ENCODE assay signal across 13 mouse cellular contexts in genomic region chr8:108935834-108936694, GRCm38 (mm10).
DNase-seq lines count a peak whose midpoint lies in the region; ATAC-seq and TF ChIP-seq lines count a peak whose summit lies in the region.
"Had no signal": no experiment of that assay in that cellular context is flagged by ENCODE, and none has a peak within 500 bp of the region (broad histone marks: within the 10 kb centered on the region; RNA-seq: fewer than 3 reads in every experiment).

No protein-coding gene starts in this region.

- H3K4me3 ChIP-seq in heart, embryonic 16.5 days (ENCODE audit: low read length), result no peak overlapping the region
- H3K4me3 ChIP-seq in neural tube, embryonic 13.5 days, result no peak overlapping the region
- H3K4me3 ChIP-seq in neural tube, embryonic 15.5 days (replicated peaks), result no peak overlapping the region
- H3K4me3 ChIP-seq in intestine, postnatal 0 days (ENCODE audit: low read depth, low read length), result no peak overlapping the region
- H3K4me3 ChIP-seq: liver, embryonic 15.5 days had no signal

- H3K4me2 ChIP-seq in heart, embryonic 16.5 days (ENCODE audit: low read depth, low read length), result no peak overlapping the region
- no peak overlapping the region for H3K4me2 ChIP-seq in neural tube, embryonic 13.5 days
- H3K4me2 ChIP-seq in neural tube, embryonic 15.5 days, result no peak overlapping the region
- H3K4me2 ChIP-seq in intestine, postnatal 0 days (replicated peaks; ENCODE audit: low read depth), result no peak overlapping the region
- H3K4me2 ChIP-seq: liver, embryonic 15.5 days had no signal

- intact Hi-C loops in heart, postnatal 25 days (cut with DNase I), result no loop called here

- ATAC-seq in heart, embryonic 16.5 days (replicated peaks; ENCODE audit: extremely low read depth, insufficient read depth, low FRiP score), result no peak
- ATAC-seq in neural tube, embryonic 13.5 days (ENCODE audit: low read depth), result no peak
- no peak for ATAC-seq in neural tube, embryonic 15.5 days (ENCODE audit: low FRiP score)
- peak; percentile 80 for ATAC-seq in intestine, postnatal 0 days

- H3K9ac ChIP-seq in heart, embryonic 16.5 days (ENCODE audit: low read length), result no peak overlapping the region
- no peak overlapping the region for H3K9ac ChIP-seq in neural tube, embryonic 13.5 days
- no peak overlapping the region for H3K9ac ChIP-seq in neural tube, embryonic 15.5 days (replicated peaks)
- H3K9ac ChIP-seq in intestine, postnatal 0 days (ENCODE audit: low read depth, low read length), result no peak overlapping the region
- H3K9ac ChIP-seq: liver, embryonic 15.5 days had no signal

- 64% methylated on average over 18 of the region's 18 CpGs for WGBS in heart, embryonic 16.5 days
- 79% methylated on average over 18 of the region's 18 CpGs for WGBS in neural tube, embryonic 13.5 days
- WGBS in neural tube, embryonic 15.5 days, result 72% methylated on average over 18 of the region's 18 CpGs
- 51% methylated on average over 18 of the region's 18 CpGs for WGBS in intestine, postnatal 0 days

- H3K36me3 ChIP-seq in heart, embryonic 16.5 days (ENCODE audit: control insufficient read depth, insufficient read depth), result peaks cover 10% of the 10 kb centered on the region
- H3K36me3 ChIP-seq in neural tube, embryonic 13.5 days, result peaks cover 50% of the 10 kb centered on the region
- H3K36me3 ChIP-seq in neural tube, embryonic 15.5 days, result peaks cover 12% of the 10 kb centered on the region; the same call in 1 of the 2 replicates
- H3K36me3 ChIP-seq in intestine, postnatal 0 days (ENCODE audit: control insufficient read depth, insufficient read depth), result peaks cover 9% of the 10 kb centered on the region; the same call in 1 of the 2 replicates
- H3K36me3 ChIP-seq: G1E; liver, embryonic 15.5 days had no signal

- no peaks in the 10 kb centered on the region for H3K9me3 ChIP-seq in heart, embryonic 16.5 days (replicated peaks; ENCODE audit: control insufficient read depth, low read length)
- peaks cover 11% of the 10 kb centered on the region for H3K9me3 ChIP-seq in neural tube, embryonic 13.5 days
- H3K9me3 ChIP-seq in neural tube, embryonic 15.5 days (replicated peaks), result no peaks in the 10 kb centered on the region
- H3K9me3 ChIP-seq in intestine, postnatal 0 days (ENCODE audit: control insufficient read depth), result no peaks in the 10 kb centered on the region
- H3K9me3 ChIP-seq: liver, embryonic 15.5 days had no signal

- no peaks in the 10 kb centered on the region for H3K4me1 ChIP-seq in heart, embryonic 16.5 days (ENCODE audit: control insufficient read depth, insufficient read depth, low read length)
- peaks cover 42% of the 10 kb centered on the region for H3K4me1 ChIP-seq in neural tube, embryonic 13.5 days (replicated peaks)
- peaks cover 21% of the 10 kb centered on the region for H3K4me1 ChIP-seq in neural tube, embryonic 15.5 days
- no peaks in the 10 kb centered on the region for H3K4me1 ChIP-seq in intestine, postnatal 0 days (replicated peaks; ENCODE audit: control insufficient read depth, insufficient read depth, low read length)
- H3K4me1 ChIP-seq: liver, embryonic 15.5 days had no signal

- DNase-seq in heart, postnatal 25 days (ENCODE audit: low spot score), result no peak
- no peak for DNase-seq in thymus, postnatal 36 days
- no peak for DNase-seq in spleen, postnatal 14 days (ENCODE audit: low spot score in 2 of 2)
- DNase-seq in cerebellum, adult 9-10 months, result no peak
- DNase-seq: B cell, adult 2 months; cerebellum, adult 2 months; heart, postnatal 10 days had no signal

- TF ChIP-seq CTCF in intestine, postnatal 0 days (IDR thresholded peaks at IDR 0.05; ENCODE audit: low read depth), result no peak

- H3K27ac ChIP-seq in heart, embryonic 16.5 days (ENCODE audit: low read length), result 0 out of 2 replicates have a peak overlapping the region, but pooled peaks have one; percentile 24
- H3K27ac ChIP-seq in neural tube, embryonic 13.5 days (replicated peaks), result peak overlapping the region; percentile 61
- H3K27ac ChIP-seq in neural tube, embryonic 15.5 days (replicated peaks), result no peak overlapping the region; the same call in 1 of the 2 replicates
- H3K27ac ChIP-seq in intestine, postnatal 0 days (ENCODE audit: low read depth, low read length), result peak overlapping the region; percentile 57
- H3K27ac ChIP-seq: liver, embryonic 15.5 days had no signal

- H3K27me3 ChIP-seq in heart, embryonic 16.5 days (ENCODE audit: control insufficient read depth, insufficient read depth, low read length), result no peaks in the 10 kb centered on the region
- no peaks in the 10 kb centered on the region for H3K27me3 ChIP-seq in neural tube, embryonic 13.5 days
- H3K27me3 ChIP-seq in neural tube, embryonic 15.5 days (replicated peaks), result no peaks in the 10 kb centered on the region
- no peaks in the 10 kb centered on the region for H3K27me3 ChIP-seq in intestine, postnatal 0 days (replicated peaks; ENCODE audit: control insufficient read depth, insufficient read depth, low read length)
- H3K27me3 ChIP-seq: liver, embryonic 15.5 days had no signal
